Mouse (Mus musculus) layer of hippocampus, adult 2 months (tissue): ENCODE results near the gene Kif4. TPM values are rescaled to one million over a fixed set of nuclear protein-coding genes. Genes with fewer than 3 reads are reported as not detected.
A peak's percentile ranks its signal among the peaks of the same experiment; 100 is the strongest.

Experiments used
- DNase-seq, 2 experiments: peaks; one replicate each; pipeline ENCODE4 v3.0.0; 2022; ENCODE audit warnings: low spot score in 2 of 2
- H3K27ac ChIP-seq: fragments of 200-600 bp; 2 replicates; pipeline ENCODE4 v1.8.1; 2022
- H3K4me3 ChIP-seq: fragments of 200-600 bp; 2 replicates; pipeline ENCODE4 v1.8.1; 2022; ENCODE audit warnings: mild to moderate bottlenecking
- CTCF ChIP-seq: fragments of 200-600 bp; conservative IDR thresholded peaks from 2 replicates; pipeline ENCODE4 v1.8.1; 2022; ENCODE audit warnings: antibody characterized with exemption, mild to moderate bottlenecking, moderate library complexity
- total RNA-seq, 2 experiments: library from RNA; stranded (reverse); gene quantifications; 2 replicates each; pipeline ENCODE4 v1.2.3; 2021

The Kif4 gene
- total RNA-seq, 2 experiments from 2014 or later, result 0.61 to 0.77 TPM

DNA sequence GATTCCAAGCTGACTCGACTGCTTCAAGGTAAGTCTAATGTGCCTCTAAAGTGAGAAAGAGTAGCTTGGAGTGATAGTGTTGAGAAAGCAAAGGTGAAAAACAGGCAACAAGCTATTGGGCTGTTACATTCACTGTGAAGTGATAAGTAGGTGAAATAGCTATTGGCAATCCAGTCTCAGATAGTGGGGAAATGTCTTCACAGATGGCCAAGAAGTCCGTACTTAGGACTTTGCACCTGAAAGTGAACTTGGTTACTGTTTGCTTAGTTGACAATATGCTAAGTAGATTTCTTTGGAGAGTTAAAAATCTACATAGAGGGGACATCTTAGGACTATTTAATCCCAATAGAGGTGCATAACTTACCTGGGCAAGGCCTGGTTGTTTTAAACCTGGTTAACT is 39.3 kb downstream of the Kif4 start:
- H3K27ac ChIP-seq, result no peak overlapping the region
- TF ChIP-seq CTCF, result no peak
- H3K4me3 ChIP-seq, result no peak overlapping the region
- no peak for DNase-seq

- H3K27ac ChIP-seq, result no peak overlapping the region
- no peak for DNase-seq
- no peak for TF ChIP-seq CTCF
- H3K4me3 ChIP-seq, result no peak overlapping the region
Measured at GRCm38 (mm10) chrX:100678204-100678603, 52.7 kb downstream of the Kif4 start.

GRCm38 (mm10) chrX:100686527-100686926 is 61.0 kb downstream of the Kif4 start:
- no peak for TF ChIP-seq CTCF

DNA sequence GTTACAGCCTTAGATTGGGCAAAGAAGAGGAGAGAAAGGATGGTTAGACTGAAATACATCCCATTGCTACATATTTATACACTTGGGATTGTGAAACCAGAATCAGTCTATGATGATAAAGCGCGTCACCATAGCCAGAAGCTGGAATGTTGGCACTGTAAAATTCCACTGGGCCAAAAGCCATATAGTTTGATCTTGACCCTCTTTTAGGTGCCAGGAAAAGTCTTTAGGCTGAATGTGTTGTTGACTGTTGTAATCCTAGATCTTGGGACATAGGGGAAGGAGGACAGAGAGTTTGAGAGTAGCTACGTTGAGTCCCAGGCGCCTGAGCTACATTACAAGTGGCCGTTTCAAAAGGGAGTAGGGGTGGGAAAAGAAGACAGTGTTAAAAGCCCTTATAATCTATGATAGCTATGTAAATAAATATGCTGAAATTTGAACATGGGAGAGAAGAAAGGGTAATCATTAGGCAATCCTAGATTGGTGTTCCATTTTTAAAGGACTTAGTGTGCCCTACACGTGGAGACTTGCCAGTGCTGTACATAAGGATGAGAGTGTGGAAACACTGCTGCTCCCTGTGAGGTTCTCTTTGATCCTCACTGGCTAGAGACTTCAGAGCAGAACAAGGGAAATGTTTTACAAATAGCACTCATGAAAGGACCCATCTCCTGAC is 62.0 kb downstream of the Kif4 start:
- no peak for TF ChIP-seq CTCF

More at GRCm38 (mm10) chrX:100686527-100686926, 61.0 kb downstream of the Kif4 start:
- no peak for DNase-seq
- Histone ChIP-seq H3K4me3 (no peak overlapping the region), H3K27ac (no peak overlapping the region)

GRCm38 (mm10) chrX:100688033-100688370 is 62.5 kb downstream of the Kif4 start:
- no peak for TF ChIP-seq CTCF
- no peak overlapping the region for H3K27ac ChIP-seq
- no peak overlapping the region for H3K4me3 ChIP-seq
- DNase-seq, result no peak

More for the DNA sequence above, 62.0 kb downstream of the Kif4 start:
- Histone ChIP-seq H3K27ac (no peak overlapping the region), H3K4me3 (no peak overlapping the region)
- no peak for DNase-seq

- no peak overlapping the region for H3K27ac ChIP-seq
- no peak for TF ChIP-seq CTCF
- no peak overlapping the region for H3K4me3 ChIP-seq
- DNase-seq, result no peak
Measured at GRCm38 (mm10) chrX:100696776-100697175, 71.2 kb downstream of the Kif4 start.

GRCm38 (mm10) chrX:100708032-100708431 is 82.5 kb downstream of the Kif4 start:
- no peak overlapping the region for H3K27ac ChIP-seq
- no peak for TF ChIP-seq CTCF
- DNase-seq, result no peak

GRCm38 (mm10) chrX:100716173-100716572 is 90.6 kb downstream of the Kif4 start:
- no peak for DNase-seq
- Histone ChIP-seq H3K27ac (no peak overlapping the region), H3K4me3 (no peak overlapping the region)
- no peak for TF ChIP-seq CTCF

More at GRCm38 (mm10) chrX:100708032-100708431, 82.5 kb downstream of the Kif4 start:
- H3K4me3 ChIP-seq, result no peak overlapping the region

GRCm38 (mm10) chrX:100728947-100729346 is 103.4 kb downstream of the Kif4 start:
- Histone ChIP-seq H3K27ac (no peak overlapping the region), H3K4me3 (no peak overlapping the region)
- peak in 1 of 2 experiments; percentile 19 for DNase-seq
- TF ChIP-seq CTCF, result no peak

DNA sequence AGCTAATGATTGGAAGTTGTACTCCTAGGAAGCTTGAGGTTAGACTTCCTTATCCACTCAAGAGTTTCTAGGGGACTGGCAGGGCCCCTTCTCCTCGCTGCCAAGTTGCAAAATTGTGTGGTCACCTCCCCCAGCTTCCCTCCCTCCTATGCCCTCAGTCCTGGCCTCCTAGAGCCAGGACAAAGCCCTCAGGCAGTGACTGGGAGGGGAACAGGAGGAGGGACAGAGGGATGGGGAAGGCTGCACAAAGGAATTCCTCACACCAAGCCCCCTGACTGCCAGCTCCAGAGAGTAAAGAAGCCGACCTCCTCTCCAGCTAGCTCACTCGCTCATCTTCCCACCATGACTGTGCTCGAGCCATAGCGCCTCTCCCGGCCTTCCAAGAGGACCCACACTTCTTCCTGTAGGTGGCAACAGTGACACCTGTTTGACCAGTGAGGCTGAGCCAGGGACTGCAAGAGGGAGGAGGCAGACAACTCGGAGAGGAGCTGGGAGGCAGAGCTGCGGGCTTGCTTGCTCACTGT is 104.2 kb downstream of the Kif4 start, which contains the start of gene Gdpd2:
Gene Gdpd2, plus strand, starts transcription at position 209 of the 524 bp plus-strand sequence.
- DNase-seq, result peak in 1 of 2 experiments; percentile 23
- peak; percentile 46 for TF ChIP-seq CTCF
- Histone ChIP-seq H3K4me3 (peak within 1 kb of the TSS; percentile 36), H3K27ac (peak within 1 kb of the TSS; percentile 14; the same call in 1 of the 2 replicates)

DNA sequence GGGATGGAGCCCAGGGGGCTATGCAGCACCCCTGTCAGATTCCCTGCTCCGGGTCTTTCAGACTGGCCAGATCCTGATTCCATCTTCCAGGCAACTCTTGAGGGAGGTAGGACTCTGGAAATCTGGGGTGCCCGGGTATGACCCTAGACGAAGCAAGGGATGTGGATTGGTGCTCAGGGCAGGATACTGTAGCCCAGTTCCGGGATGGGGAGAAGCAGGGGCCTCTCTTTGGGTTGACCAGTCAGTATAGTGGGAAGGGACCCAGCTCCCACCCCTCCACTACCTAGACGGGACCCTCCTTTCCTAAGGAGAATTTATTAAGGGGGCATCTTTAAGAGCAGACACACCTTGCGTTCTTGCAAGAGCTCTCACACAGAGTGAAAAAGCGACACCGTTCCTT is 104.7 kb downstream of the Kif4 start:
- no peak for DNase-seq
- no peak for TF ChIP-seq CTCF
- Histone ChIP-seq H3K4me3 (peak overlapping the region; percentile 36), H3K27ac (peak overlapping the region; percentile 14; the same call in 1 of the 2 replicates)

- Histone ChIP-seq H3K27ac (no peak overlapping the region), H3K4me3 (no peak overlapping the region)
- TF ChIP-seq CTCF, result no peak
- no peak for DNase-seq
Measured at GRCm38 (mm10) chrX:100734359-100734758, 108.8 kb downstream of the Kif4 start.

DNA sequence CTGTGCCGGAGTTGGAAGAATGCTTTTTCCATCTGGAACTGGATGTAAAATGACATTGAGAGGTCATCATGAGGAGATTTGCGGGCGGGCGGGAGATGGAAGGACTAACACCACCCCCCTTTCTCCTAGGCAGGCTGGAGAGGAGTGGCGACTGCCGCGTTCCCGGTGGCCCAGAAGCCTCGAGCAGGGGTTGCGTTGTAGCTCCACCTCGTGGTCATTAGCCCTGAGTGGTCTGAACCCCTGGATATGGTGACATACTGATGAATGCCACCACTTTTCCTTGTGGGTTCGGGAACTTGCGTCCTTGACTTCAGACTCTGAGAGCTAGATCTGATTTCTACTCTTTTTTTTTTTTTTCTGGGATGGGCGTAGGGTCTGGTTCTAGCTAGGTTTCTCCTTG is 113.4 kb downstream of the Kif4 start:
- peak; percentile 70 to 71 for DNase-seq
- Histone ChIP-seq H3K4me3 (peak overlapping the region; percentile 52), H3K27ac (peak overlapping the region; percentile 79)
- TF ChIP-seq CTCF, result peak; percentile 72

DNA sequence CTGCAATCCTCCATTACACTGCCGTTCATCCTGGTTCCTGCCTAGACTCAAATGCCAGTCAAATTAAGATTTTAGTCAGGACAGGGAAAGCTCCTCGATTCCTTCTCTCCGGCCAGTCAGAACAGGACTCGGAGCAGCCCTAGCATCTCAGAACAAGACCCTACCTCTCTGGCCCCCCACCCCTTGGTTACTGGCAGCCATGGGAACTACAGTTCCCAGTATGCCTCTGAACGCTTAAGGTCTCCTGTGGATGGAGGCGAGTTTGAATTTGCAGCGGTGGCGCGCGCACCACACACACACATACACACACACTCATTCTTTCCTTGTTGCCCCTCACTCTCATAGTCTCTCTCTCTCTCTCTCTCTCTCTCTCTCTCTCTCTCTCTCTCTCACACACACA is 113.9 kb downstream of the Kif4 start:
- TF ChIP-seq CTCF, result no peak
- Histone ChIP-seq H3K4me3 (peak overlapping the region; percentile 52), H3K27ac (peak overlapping the region; percentile 79)
- DNase-seq, result no peak
